In the genomic region with DNA sequence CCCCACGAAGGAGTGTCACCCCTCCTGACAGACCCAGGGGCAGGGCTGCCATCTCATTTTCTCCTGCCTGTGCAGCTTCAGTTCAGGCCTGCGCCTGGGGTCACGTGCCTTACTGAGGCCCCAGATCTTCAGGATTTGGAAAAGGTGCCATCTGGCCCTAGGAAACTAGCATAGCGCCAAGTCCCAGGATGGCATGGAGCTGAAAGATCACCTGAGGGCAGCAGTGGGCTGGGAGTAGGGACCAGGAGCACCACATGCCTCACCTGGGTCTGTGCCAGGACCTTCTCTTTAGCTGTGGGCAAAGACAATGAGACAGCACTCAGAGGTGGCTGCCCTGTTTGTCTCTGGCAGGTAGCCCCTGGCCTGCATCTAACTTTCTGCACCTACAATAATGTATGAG, we compare ENCODE assay signal across 9 mouse cellular contexts. TPM values are rescaled to one million over a fixed set of nuclear protein-coding genes. Genes with fewer than 3 reads are reported as not detected.
A peak's percentile ranks its signal among the peaks of the same experiment; 100 is the strongest.
DNase-seq lines count a peak whose midpoint lies in the region; TF ChIP-seq lines count a peak whose summit lies in the region.
"Had no signal": no experiment of that assay in that cellular context is flagged by ENCODE, and none has a peak within 500 bp of the region (broad histone marks: within the 10 kb centered on the region; RNA-seq: fewer than 3 reads in every experiment).

No protein-coding gene starts in this region.

- H3K27ac ChIP-seq in layer of hippocampus, adult 2 months = peak overlapping the region; percentile 32; the same call in 1 of the 2 replicates
- H3K27ac ChIP-seq: liver, embryonic 15.5 days had no signal

- no peak overlapping the region for H3K4me3 ChIP-seq in layer of hippocampus, adult 2 months
- H3K4me3 ChIP-seq: liver, embryonic 15.5 days had no signal

- peak in 1 of 2 experiments; percentile 48 for DNase-seq in layer of hippocampus, adult 2 months (ENCODE audit: low spot score in 2 of 2)
- no peak for DNase-seq in layer of hippocampus, adult 18-20 months (ENCODE audit: low spot score in 2 of 2)
- peak; percentile 98 for DNase-seq in brain, adult 2 months (ENCODE audit: low read depth, low spot score)
- DNase-seq in cerebellum, adult 9-10 months = peak; percentile 99
- peak; percentile 56 to 66 for DNase-seq in kidney, adult 8-10 months
- DNase-seq in thymus, postnatal 10 days (ENCODE audit: low spot score in 2 of 2) = no peak
- DNase-seq in c-Kit-positive CD71-positive TER-119-positive erythroid progenitor cells, embryonic 14.5 days (ENCODE audit: low spot score) = no peak
- DNase-seq in natural killer cell, adult 2 months (ENCODE audit: low spot score in 2 of 2) = no peak

- TF ChIP-seq CTCF in layer of hippocampus, adult 2 months (conservative IDR thresholded peaks at IDR 0.05) = peak; percentile 46

RNA-seq across cellular contexts. Expression of gene Pqlc2, which starts 12.9 kb away (rescaled TPM):
- 10 to 100 TPM; 12.5 to 13.3 TPM for total RNA-seq in layer of hippocampus, adult 2 months (2021)
- 10 to 100 TPM; 12.9 to 14.2 TPM for total RNA-seq in layer of hippocampus, adult 18-20 months (2021)

RNA-seq across cellular contexts. Expression of gene Akr7a5, which starts 13.0 kb away (rescaled TPM):
- 10 to 100 TPM; 31.6 to 32.9 TPM for total RNA-seq in layer of hippocampus, adult 2 months (2021)
- 10 to 100 TPM; 31.4 to 32.1 TPM for total RNA-seq in layer of hippocampus, adult 18-20 months (2021)

RNA-seq across cellular contexts. Expression of gene Mrto4, which starts 54.8 kb away (rescaled TPM):
- total RNA-seq in layer of hippocampus, adult 2 months (2021) = 10 to 100 TPM; 51.5 to 53.6 TPM
- 10 to 100 TPM; 44.0 to 45.9 TPM for total RNA-seq in layer of hippocampus, adult 18-20 months (2021)

RNA-seq across cellular contexts. Expression of gene Emc1, which starts 54.8 kb away (rescaled TPM):
- 10 to 100 TPM; 90.8 to 96.6 TPM for total RNA-seq in layer of hippocampus, adult 2 months (2021)
- 10 to 100 TPM; 87.2 to 93.6 TPM for total RNA-seq in layer of hippocampus, adult 18-20 months (2021)

RNA-seq across cellular contexts. Expression of gene Ubr4, which starts 54.8 kb away (rescaled TPM):
- total RNA-seq in layer of hippocampus, adult 2 months (2021) = 100 to 1,000 TPM; 171 to 176 TPM
- 100 to 1,000 TPM; 162 to 164 TPM for total RNA-seq in layer of hippocampus, adult 18-20 months (2021)

Comparison
In these comparisons a context has a peak if more than half of its experiments do, and no peak if none do; other contexts are left out.
1. DNase-seq: peak in brain, adult 2 months (single experiment), cerebellum, adult 9-10 months (single experiment) and kidney, adult 8-10 months (2 of 2); none in layer of hippocampus, adult 18-20 months (0 of 2), thymus, postnatal 10 days (0 of 2), c-Kit-positive CD71-positive TER-119-positive erythroid progenitor cells, embryonic 14.5 days (single experiment) and natural killer cell, adult 2 months (0 of 2).